In genomic region chr7:115824621-115825256, GRCm38 (mm10) we compare ENCODE assay signal across 9 mouse cellular contexts.
A peak's percentile ranks its signal among the peaks of the same experiment; 100 is the strongest.
DNase-seq lines count a peak whose midpoint lies in the region; ATAC-seq and TF ChIP-seq lines count a peak whose summit lies in the region.
"Had no signal": no experiment of that assay in that cellular context is flagged by ENCODE, and none has a peak within 500 bp of the region (broad histone marks: within the 10 kb centered on the region; RNA-seq: fewer than 3 reads in every experiment).

No protein-coding gene starts in this region.

- H3K27ac ChIP-seq in midbrain, embryonic 10.5 days (replicated peaks), result peak overlapping the region; percentile 38; the same call in 1 of the 2 replicates
- no peak overlapping the region for H3K27ac ChIP-seq in midbrain, embryonic 11.5 days (ENCODE audit: low read depth, low read length)
- H3K27ac ChIP-seq in stomach, postnatal 0 days (replicated peaks), result no peak overlapping the region

- WGBS in midbrain, embryonic 10.5 days, result 64% methylated on average over 8 of the region's 8 CpGs
- WGBS in midbrain, embryonic 11.5 days, result 61% methylated on average over 8 of the region's 8 CpGs
- 30% methylated on average over 8 of the region's 8 CpGs for WGBS in stomach, postnatal 0 days

- H3K27me3 ChIP-seq in midbrain, embryonic 10.5 days (ENCODE audit: low read depth, poor library complexity, severe bottlenecking), result peaks cover 5% of the 10 kb centered on the region; the same call in 1 of the 2 replicates
- H3K27me3 ChIP-seq in midbrain, embryonic 11.5 days (ENCODE audit: control insufficient read depth, insufficient read depth, low read length), result no peaks in the 10 kb centered on the region
- H3K27me3 ChIP-seq in stomach, postnatal 0 days (ENCODE audit: control insufficient read depth, insufficient read depth, low read length), result no peaks in the 10 kb centered on the region

- no peak overlapping the region for H3K4me3 ChIP-seq in midbrain, embryonic 10.5 days
- no peak overlapping the region for H3K4me3 ChIP-seq in midbrain, embryonic 11.5 days (ENCODE audit: low read depth, low read length)
- H3K4me3 ChIP-seq in stomach, postnatal 0 days (ENCODE audit: low read depth, low read length), result no peak overlapping the region

- no peak overlapping the region for H3K9ac ChIP-seq in midbrain, embryonic 11.5 days (ENCODE audit: low read length)
- H3K9ac ChIP-seq in stomach, postnatal 0 days (ENCODE audit: low read length), result no peak overlapping the region

- H3K9me3 ChIP-seq in midbrain, embryonic 10.5 days (replicated peaks), result no peaks in the 10 kb centered on the region
- no peaks in the 10 kb centered on the region for H3K9me3 ChIP-seq in midbrain, embryonic 11.5 days (ENCODE audit: control insufficient read depth, low read length)
- H3K9me3 ChIP-seq in stomach, postnatal 0 days (ENCODE audit: control insufficient read depth, low read length), result no peaks in the 10 kb centered on the region

- peaks cover 57% of the 10 kb centered on the region for H3K4me1 ChIP-seq in midbrain, embryonic 10.5 days
- H3K4me1 ChIP-seq in midbrain, embryonic 11.5 days (ENCODE audit: control insufficient read depth, insufficient read depth, low read length), result peaks cover 15% of the 10 kb centered on the region
- peaks cover 2% of the 10 kb centered on the region; the same call in 1 of the 2 replicates for H3K4me1 ChIP-seq in stomach, postnatal 0 days (replicated peaks; ENCODE audit: control insufficient read depth, insufficient read depth)

- peak; percentile 50 for TF ChIP-seq CTCF in stomach, postnatal 0 days (IDR thresholded peaks at IDR 0.05; ENCODE audit: low read depth)

- no peak for DNase-seq in frontal cortex, postnatal 14 days (ENCODE audit: low spot score in 2 of 2)
- no peak for DNase-seq in midbrain, embryonic 10.5 days (ENCODE audit: low spot score)
- DNase-seq in midbrain, embryonic 11.5 days (ENCODE audit: low spot score, missing footprints), result no peak
- DNase-seq in layer of hippocampus, postnatal 14 days (ENCODE audit: low spot score in 2 of 2), result peak; percentile 21 to 54
- DNase-seq in stomach, postnatal 0 days (ENCODE audit: low spot score), result no peak
- DNase-seq in frontal cortex, postnatal 36 days (ENCODE audit: low spot score in 2 of 2), result no peak
- DNase-seq: B cell, adult 2 months had no signal

- H3K4me2 ChIP-seq in midbrain, embryonic 11.5 days, result no peak overlapping the region
- no peak overlapping the region for H3K4me2 ChIP-seq in stomach, postnatal 0 days (replicated peaks; ENCODE audit: low read depth)

- TF ChIP-seq EP300 in stomach, postnatal 0 days (optimal IDR thresholded peaks at IDR 0.05), result no peak

- ATAC-seq in frontal cortex, adult (ENCODE audit: low TSS enrichment), result peak; percentile 57; the same call in 1 of the 2 replicates
- ATAC-seq in midbrain, embryonic 11.5 days (ENCODE audit: low FRiP score), result no peak
- ATAC-seq in stomach, postnatal 0 days (ENCODE audit: low FRiP score, low TSS enrichment), result no peak
- ATAC-seq in inflammation-experienced regulatory T-cells, adult 6 months, result no peak

- H3K36me3 ChIP-seq in midbrain, embryonic 10.5 days, result no peaks in the 10 kb centered on the region
- no peaks in the 10 kb centered on the region for H3K36me3 ChIP-seq in midbrain, embryonic 11.5 days (ENCODE audit: control insufficient read depth, insufficient read depth, low read length)
- no peaks in the 10 kb centered on the region for H3K36me3 ChIP-seq in stomach, postnatal 0 days (ENCODE audit: control insufficient read depth, insufficient read depth, low read length)

Comparison
In these comparisons a context has a peak if more than half of its experiments do, and no peak if none do; other contexts are left out.
1. DNase-seq: peak in layer of hippocampus, postnatal 14 days (2 of 2); none in frontal cortex, postnatal 14 days (0 of 2), midbrain, embryonic 10.5 days (single experiment), midbrain, embryonic 11.5 days (single experiment), stomach, postnatal 0 days (single experiment) and frontal cortex, postnatal 36 days (0 of 2).